In the genomic region with DNA sequence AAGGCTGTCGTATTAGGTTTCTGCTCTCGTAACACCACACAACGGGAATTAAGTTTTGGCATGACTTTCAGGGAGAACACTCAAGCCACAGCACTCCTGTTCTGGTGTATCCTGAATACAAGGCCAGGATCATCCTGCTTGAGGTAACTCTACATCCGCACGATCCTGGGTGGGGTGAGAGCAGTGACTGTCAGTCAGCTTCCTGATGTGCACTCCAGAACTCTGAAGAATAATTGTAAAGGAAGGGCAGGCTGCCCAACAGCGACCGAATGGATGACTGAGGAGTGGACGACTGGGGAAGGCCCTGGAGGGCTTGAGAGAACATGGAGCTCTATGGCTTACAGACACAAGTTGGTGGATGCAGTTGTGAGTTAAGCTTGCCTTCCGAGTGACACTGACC, we compare ENCODE assay signal across 24 mouse cellular contexts.
DNase-seq lines count a peak whose midpoint lies in the region; TF ChIP-seq lines count a peak whose summit lies in the region.
"Had no signal": no experiment of that assay in that cellular context is flagged by ENCODE, and none has a peak within 500 bp of the region (broad histone marks: within the 10 kb centered on the region; RNA-seq: fewer than 3 reads in every experiment).

No protein-coding gene starts in this region.

- peak overlapping the region; percentile 83 for H3K27ac ChIP-seq in gastrocnemius, adult 2 months
- peak overlapping the region; percentile 88 for H3K27ac ChIP-seq in layer of hippocampus, adult 2 months
- H3K27ac ChIP-seq in testis, adult 2 months (ENCODE audit: control insufficient read depth, insufficient read depth, low read depth, low read length), result no peak overlapping the region
- H3K27ac ChIP-seq: embryonic facial prominence, embryonic 12.5 days; forebrain, embryonic 10.5 days; forebrain, embryonic 15.5 days; hindbrain, embryonic 14.5 days; limb, embryonic 12.5 days; neural tube, embryonic 15.5 days had no signal

- no peak for TF ChIP-seq CTCF in gastrocnemius, adult 2 months (IDR thresholded peaks at IDR 0.05)
- no peak for TF ChIP-seq CTCF in layer of hippocampus, adult 2 months (conservative IDR thresholded peaks at IDR 0.05)
- no peak for TF ChIP-seq CTCF in testis, adult 2 months (IDR thresholded peaks at IDR 0.05; ENCODE audit: control insufficient read depth, insufficient read depth, insufficient replicate concordance, low read depth, low read length)

- no peaks in the 10 kb centered on the region for H3K4me1 ChIP-seq in testis, adult 2 months (ENCODE audit: control insufficient read depth, insufficient read depth, low read length)

- no peaks in the 10 kb centered on the region for H3K36me3 ChIP-seq in testis, adult 2 months (ENCODE audit: control insufficient read depth, insufficient read depth, low read length)
- H3K36me3 ChIP-seq: embryonic facial prominence, embryonic 12.5 days; forebrain, embryonic 10.5 days; forebrain, embryonic 15.5 days; G1E; heart, embryonic 12.5 days; kidney, embryonic 15.5 days; limb, embryonic 12.5 days; neural tube, embryonic 15.5 days had no signal

- no peak overlapping the region for H3K4me3 ChIP-seq in gastrocnemius, adult 2 months
- H3K4me3 ChIP-seq in layer of hippocampus, adult 2 months, result no peak overlapping the region
- peak overlapping the region; percentile 9; the same call in 1 of the 2 replicates for H3K4me3 ChIP-seq in testis, adult 2 months (ENCODE audit: control insufficient read depth, low read depth, low read length)
- H3K4me3 ChIP-seq: embryonic facial prominence, embryonic 12.5 days; forebrain, embryonic 10.5 days; forebrain, embryonic 15.5 days; heart, embryonic 12.5 days; kidney, embryonic 15.5 days; limb, embryonic 12.5 days; neural tube, embryonic 15.5 days had no signal

- H3K27me3 ChIP-seq in testis, adult 2 months (ENCODE audit: control insufficient read depth, insufficient read depth, low read length), result no peaks in the 10 kb centered on the region
- H3K27me3 ChIP-seq: embryonic facial prominence, embryonic 12.5 days; forebrain, embryonic 15.5 days; heart, embryonic 12.5 days; kidney, embryonic 15.5 days; limb, embryonic 12.5 days; neural tube, embryonic 15.5 days had no signal

- intact Hi-C loops in gastrocnemius, adult 2 months (cut with DNase I), result loop anchor here (5.0 kb wide), 1 partner anchor 74 kb away; no protein-coding TSS in a partner anchor
- intact Hi-C loops in gastrocnemius, postnatal 36 days (cut with DNase I), result no loop called here

- TF ChIP-seq POLR2A in testis, adult 2 months (IDR thresholded peaks at IDR 0.05; ENCODE audit: control insufficient read depth, low read depth, low read length), result no peak

- DNase-seq in gastrocnemius, adult 2 months, result no peak
- no peak for DNase-seq in gastrocnemius, postnatal 36 days
- no peak for DNase-seq in layer of hippocampus, adult 2 months (ENCODE audit: low spot score in 2 of 2)
- no peak for DNase-seq in layer of hippocampus, postnatal 36 days
- no peak for DNase-seq in testis, postnatal 10 days (ENCODE audit: low spot score)
- DNase-seq in ovary, adult 18-20 months (ENCODE audit: low spot score), result no peak
- DNase-seq: adrenal gland, adult 8-10 months; cerebellum, adult 11 months; cerebellum, adult 9-10 months; cerebellum, postnatal 36 days; kidney, adult 11 months; lung, postnatal 14 days; midbrain, embryonic 14.5 days; thymus, postnatal 4 days had no signal
